Mouse (Mus musculus) ES-Bruce4 (cell line): ENCODE measurements around the gene Lrg1. TPM values are rescaled to one million over a fixed set of nuclear protein-coding genes. Genes with fewer than 3 reads are reported as not detected.

ENCODE experiments used
- H3K27ac ChIP-seq: 2 replicates; pipeline ENCODE4 v1.5.1; 2012; ENCODE audit warnings: low read length, inconsistent platforms; ENCODE audit not compliant: insufficient read depth
- H3K27me3 ChIP-seq: 2 replicates; pipeline ENCODE4 v1.6.1; 2012; ENCODE audit warnings: mild to moderate bottlenecking, low read length, inconsistent platforms; ENCODE audit not compliant: control insufficient read depth, poor library complexity, insufficient read depth, severe bottlenecking
- H3K36me3 ChIP-seq: 2 replicates; pipeline ENCODE4 v1.6.1; 2012; ENCODE audit warnings: inconsistent platforms, mild to moderate bottlenecking, low read length, moderate library complexity; ENCODE audit not compliant: control insufficient read depth, poor library complexity, insufficient read depth, severe bottlenecking
- H3K4me1 ChIP-seq: one replicate; pipeline ENCODE4 v1.8.1; 2011; ENCODE audit warnings: low read length; ENCODE audit not compliant: control insufficient read depth, insufficient read depth
- H3K4me3 ChIP-seq: 2 replicates; pipeline ENCODE4 v1.5.1; 2011; ENCODE audit warnings: low read depth, mild to moderate bottlenecking, low read length
- H3K9ac ChIP-seq: 2 replicates; pipeline ENCODE4 v1.6.1; 2012; ENCODE audit warnings: low read depth, mild to moderate bottlenecking, inconsistent platforms; ENCODE audit not compliant: poor library complexity, severe bottlenecking
- H3K9me3 ChIP-seq: replicated peaks from 2 replicates; pipeline ENCODE4 v1.6.1; 2012; ENCODE audit warnings: mild to moderate bottlenecking, low read length, inconsistent platforms; ENCODE audit not compliant: control insufficient read depth, poor library complexity, insufficient read depth, severe bottlenecking
- CTCF ChIP-seq: IDR thresholded peaks from one replicate; pipeline ENCODE4 v1.8.1; 2011; ENCODE audit warnings: low read depth, low read length
- EP300 ChIP-seq: IDR thresholded peaks from 2 replicates; pipeline ENCODE4 v1.6.1; 2011; ENCODE audit warnings: low read depth, low read length; ENCODE audit not compliant: insufficient read depth
- POLR2A ChIP-seq: IDR thresholded peaks from one replicate; pipeline ENCODE4 v1.8.1; 2011; ENCODE audit warnings: low read length; ENCODE audit not compliant: insufficient read depth
- polyA plus RNA-seq: library from polyadenylated mRNA; stranded (reverse); fragments of >200 nt; gene quantifications from 2 replicates; pipeline ENCODE4 v1.2.4, GENCODE M21; 2011; ENCODE audit warnings: low read depth; ENCODE audit not compliant: missing spikeins, insufficient read depth, insufficient read length

Gene Lrg1
- polyA plus RNA-seq, 1 experiment, result not detected

DNA sequence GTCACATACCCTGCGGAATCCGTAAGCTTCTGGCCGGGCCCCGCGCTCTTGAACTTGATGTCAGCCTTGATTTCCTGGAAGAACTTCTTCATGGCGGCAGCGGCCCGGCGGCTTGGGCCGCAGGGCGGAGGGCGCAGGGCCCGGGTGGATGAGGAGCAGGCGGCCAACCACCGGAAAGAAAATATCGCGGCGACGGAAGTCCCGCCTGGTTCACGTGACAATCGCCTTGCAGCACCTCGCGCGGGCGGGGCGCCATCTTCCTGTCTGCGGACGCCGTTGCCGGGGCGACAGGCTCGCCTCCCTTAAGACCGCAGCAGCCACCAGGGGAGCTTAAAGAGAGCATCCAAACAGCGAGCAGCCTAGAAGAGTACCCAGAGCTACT is 47.0 kb downstream of the Lrg1 start, which contains the start of gene Ubxn6:
Gene Ubxn6, minus strand, starts transcription at position 202 of the 382 bp plus-strand sequence.
- no peaks in the 10 kb centered on the region for H3K4me1 ChIP-seq
- no peaks in the 10 kb centered on the region for H3K9me3 ChIP-seq
- no peaks in the 10 kb centered on the region for H3K27me3 ChIP-seq
- H3K27ac ChIP-seq, result peak within 1 kb of the TSS; percentile 77
- no peak for TF ChIP-seq POLR2A
- no peak for TF ChIP-seq CTCF
- TF ChIP-seq EP300, result no peak
- H3K36me3 ChIP-seq, result peaks cover 8% of the 10 kb centered on the region; the same call in 1 of the 2 replicates
- peak within 1 kb of the TSS; percentile 78 for H3K4me3 ChIP-seq
- H3K9ac ChIP-seq, result peak within 1 kb of the TSS; percentile 77

DNA sequence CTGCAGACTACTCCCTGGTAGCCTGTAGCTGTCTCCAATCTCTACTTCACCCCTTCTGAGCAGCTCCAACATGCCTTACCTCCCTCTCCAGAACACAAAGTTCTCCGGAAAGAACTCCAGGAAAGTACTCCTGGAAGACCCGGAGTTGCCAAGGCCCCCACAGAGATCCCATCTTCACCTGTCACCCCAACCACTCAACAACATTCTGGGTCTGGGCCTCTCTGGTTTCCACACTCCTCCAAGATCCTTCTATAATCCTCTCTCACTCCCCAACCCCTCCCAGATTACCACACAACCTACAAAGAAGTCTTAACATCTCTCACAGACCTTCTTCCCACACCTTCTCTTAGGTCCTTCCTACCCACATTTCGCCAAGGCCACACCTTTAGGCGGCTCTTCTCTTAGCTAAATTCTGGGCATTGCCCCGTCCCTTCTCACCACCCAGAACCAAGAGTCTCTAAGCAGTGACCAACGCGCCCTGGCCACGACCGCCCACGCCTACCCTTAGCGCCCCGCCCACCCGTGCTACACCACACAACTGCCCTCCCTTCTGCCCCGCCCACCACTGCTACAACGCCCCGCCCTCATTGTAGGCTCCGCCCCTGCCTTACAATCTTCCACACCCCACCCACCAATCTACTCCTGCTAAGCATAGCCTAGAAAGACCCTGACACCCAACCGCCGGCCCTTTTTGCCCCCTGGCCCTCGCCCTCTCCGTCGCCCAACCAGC is 47.5 kb downstream of the Lrg1 start:
- Histone ChIP-seq H3K27ac (peak overlapping the region; percentile 77), H3K36me3 (peaks cover 8% of the 10 kb centered on the region; the same call in 1 of the 2 replicates), H3K4me1 (no peaks in the 10 kb centered on the region), H3K27me3 (no peaks in the 10 kb centered on the region), H3K4me3 (peak overlapping the region; percentile 78), H3K9ac (peak overlapping the region; percentile 77), H3K9me3 (no peaks in the 10 kb centered on the region)
- TF ChIP-seq CTCF (no peak), EP300 (no peak), POLR2A (no peak)

DNA sequence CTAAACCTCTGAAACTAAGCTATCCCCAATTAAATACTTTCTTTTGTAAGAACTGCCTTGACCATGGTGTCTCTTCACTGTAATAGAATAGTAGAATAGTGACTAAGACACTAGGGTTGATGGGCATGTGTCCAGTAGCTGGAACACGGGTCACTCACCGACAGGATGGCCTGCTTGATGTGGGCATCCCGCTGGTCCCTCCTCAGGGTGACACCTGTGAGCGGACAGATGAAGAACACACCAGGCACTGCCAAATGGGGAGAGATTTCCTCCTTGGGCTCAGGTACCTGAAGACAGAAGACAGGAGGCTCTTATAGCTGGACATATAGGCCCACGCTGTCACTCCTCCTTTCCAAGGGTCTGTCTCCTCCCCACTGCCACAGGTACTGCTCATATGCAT is 49.6 kb downstream of the Lrg1 start:
- no peak for TF ChIP-seq CTCF
- TF ChIP-seq POLR2A, result no peak
- TF ChIP-seq EP300, result no peak
- peaks cover 21% of the 10 kb centered on the region for H3K36me3 ChIP-seq

DNA sequence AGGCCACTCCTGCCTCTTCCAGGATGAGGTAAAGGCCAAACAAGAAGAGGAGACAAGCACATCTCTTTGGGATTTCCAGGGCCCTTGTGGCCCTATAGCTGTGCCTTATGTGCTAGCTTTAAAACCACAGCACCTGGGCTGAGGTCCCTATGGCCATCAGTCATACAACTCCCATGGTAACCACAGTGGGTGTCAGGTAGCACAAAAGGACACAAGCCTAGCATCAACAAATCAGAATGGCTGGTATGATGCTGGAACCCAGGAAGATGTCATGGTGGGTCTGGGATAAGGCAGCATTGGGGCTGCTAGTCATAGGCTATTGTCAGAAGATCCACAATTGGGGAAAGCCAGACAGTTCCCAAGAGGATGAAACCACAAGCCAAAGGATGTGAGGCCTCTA is 50.7 kb downstream of the Lrg1 start:
- Histone ChIP-seq H3K36me3 (peaks cover 28% of the 10 kb centered on the region), H3K4me1 (no peaks in the 10 kb centered on the region), H3K9me3 (no peaks in the 10 kb centered on the region), H3K27ac (no peak overlapping the region), H3K4me3 (no peak overlapping the region), H3K27me3 (no peaks in the 10 kb centered on the region), H3K9ac (no peak overlapping the region)
- TF ChIP-seq CTCF, result no peak
- no peak for TF ChIP-seq POLR2A
- no peak for TF ChIP-seq EP300

More for the DNA sequence above, 49.6 kb downstream of the Lrg1 start:
- Histone ChIP-seq H3K27me3 (no peaks in the 10 kb centered on the region), H3K27ac (no peak overlapping the region), H3K9me3 (no peaks in the 10 kb centered on the region), H3K4me1 (no peaks in the 10 kb centered on the region), H3K9ac (no peak overlapping the region), H3K4me3 (no peak overlapping the region)

Other genes starting within 250 kb of the Lrg1 start
- 2.5 and 3.7 TPM in 2 replicates for gene Zfp119a, start 243.1 kb downstream of the Lrg1 start, polyA plus RNA-seq
- 8.4 and 10.0 TPM in 2 replicates for gene Zfp959, start 229.9 kb downstream of the Lrg1 start, polyA plus RNA-seq
- 7.5 and 7.8 TPM in 2 replicates for gene Zfp119b, start 172.5 kb downstream of the Lrg1 start, polyA plus RNA-seq
- not detected in 2 replicates for gene Ebi3, start 169.4 kb downstream of the Lrg1 start, polyA plus RNA-seq
- 10.7 and 11.0 TPM in 2 replicates for gene Yju2, start 162.9 kb downstream of the Lrg1 start, polyA plus RNA-seq
- gene Shd, start 151.5 kb downstream of the Lrg1 start, polyA plus RNA-seq, result 2.5 and 4.3 TPM in 2 replicates
- 22.0 and 46.7 TPM in 2 replicates for gene Fsd1, start 135.5 kb downstream of the Lrg1 start, polyA plus RNA-seq
- 16.7 and 18.1 TPM in 2 replicates for gene Stap2, start 116.4 kb downstream of the Lrg1 start, polyA plus RNA-seq
- 61.9 and 69.3 TPM in 2 replicates for gene Mpnd, start 116.3 kb downstream of the Lrg1 start, polyA plus RNA-seq
- gene Sh3gl1, start 85.4 kb downstream of the Lrg1 start, polyA plus RNA-seq, result 52.3 and 57.0 TPM in 2 replicates
- 33.6 and 38.5 TPM in 2 replicates for gene Chaf1a, start 81.6 kb downstream of the Lrg1 start, polyA plus RNA-seq
- gene Ubxn6, start 47.0 kb downstream of the Lrg1 start, polyA plus RNA-seq, result 38.4 and 38.7 TPM in 2 replicates
- gene Hdgfl2, start 42.4 kb downstream of the Lrg1 start, polyA plus RNA-seq, result 77.5 and 82.8 TPM in 2 replicates
- 0.21 and 0.35 TPM in 2 replicates for gene Plin4, start 12.2 kb downstream of the Lrg1 start, polyA plus RNA-seq
- 0.90 and 1.0 TPM in 2 replicates for gene Plin5, start 4.4 kb downstream of the Lrg1 start, polyA plus RNA-seq
- 2.1 and 2.5 TPM in 2 replicates for gene Sema6b, start 18.3 kb upstream of the Lrg1 start, polyA plus RNA-seq
- gene Tnfaip8l1, start 40.5 kb upstream of the Lrg1 start, polyA plus RNA-seq, result 1.8 and 2.5 TPM in 2 replicates
- gene Mydgf, start 61.9 kb upstream of the Lrg1 start, polyA plus RNA-seq, result 37.4 and 48.4 TPM in 2 replicates
- 20.9 and 21.1 TPM in 2 replicates for gene Dpp9, start 96.9 kb upstream of the Lrg1 start, polyA plus RNA-seq
- 4.9 and 5.4 TPM in 2 replicates for gene Fem1a, start 134.8 kb upstream of the Lrg1 start, polyA plus RNA-seq
- 4.0 and 4.7 TPM in 2 replicates for gene Ticam1, start 154.8 kb upstream of the Lrg1 start, polyA plus RNA-seq
- gene Plin3, start 170.9 kb upstream of the Lrg1 start, polyA plus RNA-seq, result 57.1 and 60.2 TPM in 2 replicates
- gene Arrdc5, start 178.3 kb upstream of the Lrg1 start, polyA plus RNA-seq, result not detected in 2 replicates
- gene Uhrf1, start 181.3 kb upstream of the Lrg1 start, polyA plus RNA-seq, result 162 and 174 TPM in 2 replicates
- 9.5 and 11.5 TPM in 2 replicates for gene Kdm4b, start 204.1 kb upstream of the Lrg1 start, polyA plus RNA-seq